Mouse (Mus musculus) Patski (cell line): ENCODE measurements around the gene Wipi2. TPM values are rescaled to one million over a fixed set of nuclear protein-coding genes. Genes with fewer than 3 reads are reported as not detected.
A peak's percentile ranks its signal among the peaks of the same experiment; 100 is the strongest.

Experiments used
- ATAC-seq: fragments of 100-300 bp; one replicate; pipeline ENCODE4 v1.8.0; 2021
- CTCF ChIA-PET: fragments of 350-600 bp; sonication (Branson Sonifier 250); formaldehyde crosslinking; loops from one replicate; lab custom pipeline; 2022; ENCODE audit warnings: inconsistent platforms; lab: Charles Lee
- POLR2A ChIA-PET: fragments of 350-600 bp; sonication (Branson Sonifier 250); formaldehyde crosslinking; loops from one replicate; lab custom pipeline; 2022; ENCODE audit warnings: antibody characterized with exemption, inconsistent platforms; lab: Charles Lee
- DNase-seq: peaks from one replicate; pipeline ENCODE4 v3.0.0-alpha.2; 2011; ENCODE audit warnings: low read depth, low spot score
- H3K27me3 ChIP-seq: fragments of 371-371 bp; one replicate; pipeline ENCODE4 v1.5.1; 2021
- CTCF ChIP-seq: fragments of 100-300 bp; IDR thresholded peaks from one replicate; pipeline ENCODE4 v1.5.1; 2021
- in situ Hi-C: fragments of 300-500 bp; cut with MboI; formaldehyde crosslinking; loops from 3 replicates; pipeline ENCODE4 v1.11.1; 2018; ENCODE audit warnings: low pct_unique_long_range_greater_than_20kb, mixed read lengths
- polyA plus RNA-seq: library from polyadenylated mRNA; unstranded; gene quantifications from one replicate; pipeline ENCODE4 v1.2.3, GENCODE M21; 2021

Gene Wipi2
- polyA plus RNA-seq, 1 experiment from 2014 or later = 60.3 TPM

- peak; percentile 61 for ATAC-seq
- H3K27me3 ChIP-seq = no peaks in the 10 kb centered on the region
- ChIA-PET POLR2A (interaction anchor here (0.6 kb wide), 1 partner anchor 54 kb away, joined by 3 read pairs; no protein-coding TSS in a partner anchor), CTCF (no interaction called here)
- DNase-seq = peak; percentile 70
- in situ Hi-C loops = no loop called here
- TF ChIP-seq CTCF = no peak
These were observed 1.5 kb downstream of the Wipi2 start for GRCm38 (mm10) chr5:142628726-142629662.

- ChIA-PET POLR2A (interaction anchor here (0.6 kb wide), 1 partner anchor 54 kb away, joined by 3 read pairs; no protein-coding TSS in a partner anchor), CTCF (no interaction called here)
- ATAC-seq = no peak
- H3K27me3 ChIP-seq = no peaks in the 10 kb centered on the region
- TF ChIP-seq CTCF = no peak
- no peak for DNase-seq
- in situ Hi-C loops = no loop called here
These were observed 2.1 kb downstream of the Wipi2 start for GRCm38 (mm10) chr5:142629663-142630025.

GRCm38 (mm10) chr5:142630224-142630623 lies 2.7 kb downstream of the Wipi2 start:
- CTCF ChIA-PET = no interaction called here
- in situ Hi-C loops = no loop called here
- ATAC-seq (no peak), DNase-seq (no peak)
- H3K27me3 ChIP-seq = no peaks in the 10 kb centered on the region
- POLR2A ChIA-PET = no interaction called here
- no peak for TF ChIP-seq CTCF

GRCm38 (mm10) chr5:142637823-142638222 lies 10.3 kb downstream of the Wipi2 start:
- ChIA-PET POLR2A (no interaction called here), CTCF (interaction anchor here (1.0 kb wide), 1 partner anchor 13 kb away, joined by 3 read pairs; no protein-coding TSS in a partner anchor)
- TF ChIP-seq CTCF = no peak
- H3K27me3 ChIP-seq = no peaks in the 10 kb centered on the region
- in situ Hi-C loops = no loop called here
- ATAC-seq (no peak), DNase-seq (no peak)

GRCm38 (mm10) chr5:142640088-142640487 lies 12.6 kb downstream of the Wipi2 start:
- H3K27me3 ChIP-seq = no peaks in the 10 kb centered on the region
- ATAC-seq (no peak), DNase-seq (no peak)
- CTCF ChIA-PET = no interaction called here
- TF ChIP-seq CTCF = no peak
- POLR2A ChIA-PET = no interaction called here
- in situ Hi-C loops = no loop called here

GRCm38 (mm10) chr5:142641331-142642051 lies 14.0 kb downstream of the Wipi2 start:
- DNase-seq = no peak
- ATAC-seq = no peak
- no peaks in the 10 kb centered on the region for H3K27me3 ChIP-seq
- in situ Hi-C loops = no loop called here
- CTCF ChIA-PET = no interaction called here
- POLR2A ChIA-PET = no interaction called here
- no peak for TF ChIP-seq CTCF

GRCm38 (mm10) chr5:142648162-142648561 lies 20.7 kb downstream of the Wipi2 start:
- no peaks in the 10 kb centered on the region for H3K27me3 ChIP-seq
- TF ChIP-seq CTCF = no peak
- ChIA-PET CTCF (interaction anchor here (1.2 kb wide), 1 partner anchor 37 kb away, joined by 3 read pairs; no protein-coding TSS in a partner anchor), POLR2A (no interaction called here)
- DNase-seq = no peak
- ATAC-seq = no peak
- in situ Hi-C loops = no loop called here

- POLR2A ChIA-PET = no interaction called here
- in situ Hi-C loops = no loop called here
- DNase-seq (no peak), ATAC-seq (no peak)
- CTCF ChIA-PET = interaction anchor here (1.2 to 1.7 kb wide), 3 partner anchors 36 to 99 kb away, joined by 3 to 5 read pairs (median 3); no protein-coding TSS in a partner anchor
- H3K27me3 ChIP-seq = no peaks in the 10 kb centered on the region
- no peak for TF ChIP-seq CTCF
These were observed 22.1 kb downstream of the Wipi2 start for GRCm38 (mm10) chr5:142649460-142650050.

- POLR2A ChIA-PET = no interaction called here
These were observed 22.9 kb downstream of the Wipi2 start for GRCm38 (mm10) chr5:142650390-142650789.

GRCm38 (mm10) chr5:142650794-142651497 lies 23.4 kb downstream of the Wipi2 start:
- CTCF ChIA-PET = interaction anchor here (1.0 to 1.7 kb wide), 4 partner anchors 13 to 101 kb away, joined by 3 to 5 read pairs (median 4); no protein-coding TSS in a partner anchor
- no peak for ATAC-seq
- in situ Hi-C loops = no loop called here
- DNase-seq = no peak
- TF ChIP-seq CTCF = no peak
- no peaks in the 10 kb centered on the region for H3K27me3 ChIP-seq
- POLR2A ChIA-PET = no interaction called here

More at GRCm38 (mm10) chr5:142650390-142650789, 22.9 kb downstream of the Wipi2 start:
- in situ Hi-C loops = no loop called here
- ATAC-seq (no peak), DNase-seq (no peak)
- CTCF ChIA-PET = interaction anchor here (1.0 to 1.7 kb wide), 4 partner anchors 13 to 100 kb away, joined by 3 to 5 read pairs (median 4); no protein-coding TSS in a partner anchor
- TF ChIP-seq CTCF = no peak
- no peaks in the 10 kb centered on the region for H3K27me3 ChIP-seq
